In the genomic region with DNA sequence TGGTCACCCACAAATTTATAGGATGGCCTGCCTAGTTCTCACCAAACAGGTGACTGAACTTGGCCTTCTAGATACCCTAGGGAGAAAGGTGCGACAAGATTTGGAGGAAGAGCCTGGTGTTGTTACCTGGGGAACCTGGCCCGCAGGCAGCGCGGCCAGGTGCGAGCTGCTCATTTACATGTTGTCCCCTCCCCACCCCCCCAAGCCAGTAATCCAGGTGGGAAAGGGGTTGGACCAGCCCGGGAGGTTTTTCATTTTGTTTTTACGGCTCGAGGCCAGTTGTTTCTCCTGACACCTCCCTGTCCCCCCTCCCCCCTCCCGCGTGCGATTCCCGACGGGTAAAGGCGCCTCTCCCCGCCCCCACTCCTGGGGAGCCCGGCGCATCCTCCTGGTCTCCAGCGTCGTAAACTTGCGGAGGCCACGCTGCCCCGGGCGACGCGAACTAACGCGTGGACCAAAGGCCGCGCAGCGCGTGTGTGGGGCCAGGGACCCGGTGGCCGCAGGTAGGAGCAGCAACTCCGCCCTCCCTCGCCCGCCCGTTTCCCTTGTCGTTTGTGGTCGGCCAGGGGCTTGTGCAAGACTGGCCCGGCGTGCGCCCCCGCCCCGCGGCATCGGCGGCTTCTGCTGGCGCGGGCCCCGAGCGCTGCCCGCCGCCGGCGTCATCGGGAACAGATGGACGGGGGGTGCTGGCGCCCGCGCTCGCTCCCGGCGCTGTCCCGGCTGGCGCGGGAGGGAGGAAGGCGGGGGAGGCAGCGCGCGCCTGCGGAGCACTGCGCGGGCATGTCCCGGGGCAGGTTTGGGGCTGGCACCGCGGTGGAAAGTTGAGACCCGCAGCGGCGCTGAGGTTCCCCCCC, we compare ENCODE assay signal across 8 mouse cellular contexts. TPM values are rescaled to one million over a fixed set of nuclear protein-coding genes. Genes with fewer than 3 reads are reported as not detected.
DNase-seq lines count a peak whose midpoint lies in the region; ATAC-seq lines count a peak whose summit lies in the region.

No protein-coding gene starts in this region.

- H3K36me3 ChIP-seq in forebrain, embryonic 11.5 days (ENCODE audit: control insufficient read depth, insufficient read depth, low read length), result no peaks in the 10 kb centered on the region
- H3K36me3 ChIP-seq in hindbrain, embryonic 13.5 days, result no peaks in the 10 kb centered on the region
- no peaks in the 10 kb centered on the region for H3K36me3 ChIP-seq in limb, embryonic 10.5 days
- H3K36me3 ChIP-seq in midbrain, embryonic 12.5 days, result no peaks in the 10 kb centered on the region

- peak overlapping the region; percentile 61 for H3K4me3 ChIP-seq in forebrain, embryonic 11.5 days (ENCODE audit: low read depth, low read length)
- H3K4me3 ChIP-seq in hindbrain, embryonic 13.5 days, result peak overlapping the region; percentile 59
- H3K4me3 ChIP-seq in limb, embryonic 10.5 days, result peak overlapping the region; percentile 77
- peak overlapping the region; percentile 69 for H3K4me3 ChIP-seq in midbrain, embryonic 12.5 days

- H3K27ac ChIP-seq in forebrain, embryonic 11.5 days (ENCODE audit: low read depth, low read length), result peak overlapping the region; percentile 98
- H3K27ac ChIP-seq in hindbrain, embryonic 13.5 days, result peak overlapping the region; percentile 99
- peak overlapping the region; percentile 90 for H3K27ac ChIP-seq in limb, embryonic 10.5 days
- peak overlapping the region; percentile 97 for H3K27ac ChIP-seq in midbrain, embryonic 12.5 days (replicated peaks)

- H3K27me3 ChIP-seq in forebrain, embryonic 11.5 days (ENCODE audit: control insufficient read depth, insufficient read depth, low read length), result no peaks in the 10 kb centered on the region
- H3K27me3 ChIP-seq in hindbrain, embryonic 13.5 days, result no peaks in the 10 kb centered on the region
- peaks cover 26% of the 10 kb centered on the region for H3K27me3 ChIP-seq in limb, embryonic 10.5 days (ENCODE audit: low read depth, poor library complexity, severe bottlenecking)
- peaks cover 18% of the 10 kb centered on the region for H3K27me3 ChIP-seq in midbrain, embryonic 12.5 days

- ATAC-seq in cerebellum, adult (ENCODE audit: insufficient number of reproducible peaks, low FRiP score, low TSS enrichment), result no peak
- no peak for ATAC-seq in forebrain, embryonic 11.5 days (replicated peaks; ENCODE audit: low FRiP score)
- ATAC-seq in hindbrain, embryonic 13.5 days (ENCODE audit: low FRiP score), result no peak
- no peak for ATAC-seq in midbrain, embryonic 12.5 days (ENCODE audit: low FRiP score, low read depth)

- peak overlapping the region; percentile 97 for H3K4me2 ChIP-seq in forebrain, embryonic 11.5 days (ENCODE audit: low read depth, low read length, severe bottlenecking)
- peak overlapping the region; percentile 98 for H3K4me2 ChIP-seq in hindbrain, embryonic 13.5 days
- peak overlapping the region; percentile 96 for H3K4me2 ChIP-seq in midbrain, embryonic 12.5 days (replicated peaks)

- DNase-seq in cerebellum, adult 11 months, result peak; percentile 81
- DNase-seq in adrenal gland, postnatal 25 days, result peak; percentile 71
- peak; percentile 84 for DNase-seq in forebrain, embryonic 11.5 days (ENCODE audit: low spot score)
- peak; percentile 75 for DNase-seq in limb, embryonic 10.5 days (ENCODE audit: low spot score)
- peak; percentile 65 to 86 for DNase-seq in spleen, postnatal 4 days (ENCODE audit: low spot score in 2 of 2)

- peak overlapping the region; percentile 82 for H3K9ac ChIP-seq in forebrain, embryonic 11.5 days (ENCODE audit: low read length)
- H3K9ac ChIP-seq in hindbrain, embryonic 13.5 days, result peak overlapping the region; percentile 87
- H3K9ac ChIP-seq in midbrain, embryonic 12.5 days (replicated peaks), result peak overlapping the region; percentile 86

- no peaks in the 10 kb centered on the region for H3K9me3 ChIP-seq in forebrain, embryonic 11.5 days (ENCODE audit: control insufficient read depth, low read length)
- no peaks in the 10 kb centered on the region for H3K9me3 ChIP-seq in hindbrain, embryonic 13.5 days
- H3K9me3 ChIP-seq in limb, embryonic 10.5 days (replicated peaks), result no peaks in the 10 kb centered on the region
- H3K9me3 ChIP-seq in midbrain, embryonic 12.5 days, result no peaks in the 10 kb centered on the region

- H3K4me1 ChIP-seq in forebrain, embryonic 11.5 days (replicated peaks; ENCODE audit: control insufficient read depth, insufficient read depth, low read length), result peaks cover 82% of the 10 kb centered on the region
- peaks cover 97% of the 10 kb centered on the region for H3K4me1 ChIP-seq in hindbrain, embryonic 13.5 days (replicated peaks)
- peaks cover 100% of the 10 kb centered on the region for H3K4me1 ChIP-seq in limb, embryonic 10.5 days
- H3K4me1 ChIP-seq in midbrain, embryonic 12.5 days, result peaks cover 97% of the 10 kb centered on the region

- WGBS in forebrain, embryonic 11.5 days, result 2% methylated on average over 71 of the region's 79 CpGs
- WGBS in hindbrain, embryonic 13.5 days, result 1% methylated on average over 79 of the region's 79 CpGs
- under 1% methylated on average over 79 of the region's 79 CpGs for WGBS in limb, embryonic 10.5 days
- 1% methylated on average over 77 of the region's 79 CpGs for WGBS in midbrain, embryonic 12.5 days

RNA-seq across cellular contexts. Expression of a gene that starts 53.4 kb away (rescaled TPM):
- 12.2 and 12.4 TPM in 2 replicates for total RNA-seq in adrenal gland, postnatal 25 days (2021)
- polyA plus RNA-seq in forebrain, embryonic 11.5 days (2014; fragmentation: Nextera tagmentation; extraction: Ambion mirVana), result 105 and 115 TPM in 2 replicates
- 23.1 and 24.5 TPM in 2 replicates for polyA plus RNA-seq in hindbrain, embryonic 13.5 days (2015; fragmentation: Nextera tagmentation; extraction: Ambion mirVana)
- polyA plus RNA-seq in limb, embryonic 10.5 days (2016; fragmentation: Nextera tagmentation; extraction: Ambion mirVana), result 153 and 167 TPM in 2 replicates
- polyA plus RNA-seq in midbrain, embryonic 12.5 days (2016; fragmentation: Nextera tagmentation; extraction: Ambion mirVana), result 73.7 and 84.8 TPM in 2 replicates
